Mouse (Mus musculus): ENCODE measurements around the gene Rita1. TPM values are rescaled to one million over a fixed set of nuclear protein-coding genes. Genes with fewer than 3 reads are reported as not detected.

Gene Rita1
- polyA plus RNA-seq, 2 experiments: 11.6 to 25.4 TPM

- H3K4me1 ChIP-seq (ENCODE audit: control insufficient read depth, insufficient read depth, low read length): no peaks in the 10 kb centered on the region
- TF ChIP-seq POLR2A (IDR thresholded peaks at IDR 0.05; ENCODE audit: borderline replicate concordance, extremely low read depth, insufficient read depth, insufficient read length): no peak
- WGBS: 71% methylated on average over 5 of the region's 5 CpGs
- H3K36me3 ChIP-seq (ENCODE audit: control insufficient read depth, insufficient read depth, low read length): no peaks in the 10 kb centered on the region
- peaks cover 6% of the 10 kb centered on the region; the same call in 1 of the 2 replicates for H3K9me3 ChIP-seq (ENCODE audit: control insufficient read depth, low read length)
- no peak overlapping the region for H3K9ac ChIP-seq (ENCODE audit: low read depth, low read length, severe bottlenecking)
- DNase-seq (ENCODE audit: low spot score) (no peak), ATAC-seq (ENCODE audit: low FRiP score, low read depth) (no peak)
- no peak overlapping the region for H3K4me2 ChIP-seq (replicated peaks; ENCODE audit: low read depth, low read length, severe bottlenecking)
- H3K27me3 ChIP-seq (ENCODE audit: control insufficient read depth, insufficient read depth, low read length): peaks cover 1% of the 10 kb centered on the region; the same call in 1 of the 2 replicates
- H3K27ac ChIP-seq (replicated peaks; ENCODE audit: low read depth, low read length): no peak overlapping the region
- no peak overlapping the region for H3K4me3 ChIP-seq (replicated peaks; ENCODE audit: low read length)
Measured at GRCm38 (mm10) chr5:120635633-120636032, 23.2 kb upstream of the Rita1 start.

DNA sequence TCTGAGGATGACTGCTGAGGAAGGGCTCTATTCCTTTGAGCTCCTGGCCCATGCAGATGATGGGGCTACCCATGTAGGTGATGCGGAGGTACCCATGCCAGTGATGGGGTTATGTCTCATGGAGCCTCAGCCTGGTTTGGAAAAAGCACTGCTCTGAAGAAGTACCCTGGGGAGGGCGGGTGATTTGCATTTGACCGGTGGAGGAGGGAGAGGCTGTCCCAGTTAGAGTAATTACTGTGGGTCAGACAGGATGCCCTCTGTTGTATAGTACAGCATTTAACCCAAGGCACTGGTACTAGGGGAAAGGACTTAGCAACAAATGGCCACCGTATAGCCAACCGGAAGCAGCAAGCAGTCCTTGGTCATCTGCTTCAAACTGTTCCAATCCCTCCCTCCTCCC lies 22.5 kb upstream of the Rita1 start:
- peaks cover 8% of the 10 kb centered on the region; the same call in 1 of the 2 replicates for H3K27me3 ChIP-seq (ENCODE audit: control insufficient read depth, insufficient read depth, low read length)
- no peak overlapping the region for H3K4me3 ChIP-seq (replicated peaks; ENCODE audit: low read length)
- no peaks in the 10 kb centered on the region for H3K4me1 ChIP-seq (ENCODE audit: control insufficient read depth, insufficient read depth, low read length)
- 36% methylated on average over 5 of the region's 5 CpGs for WGBS
- no peak for ATAC-seq (ENCODE audit: low FRiP score, low read depth)
- TF ChIP-seq POLR2A (IDR thresholded peaks at IDR 0.05; ENCODE audit: borderline replicate concordance, extremely low read depth, insufficient read depth, insufficient read length): no peak
- no peak for DNase-seq (ENCODE audit: low spot score)
- H3K27ac ChIP-seq (replicated peaks; ENCODE audit: low read depth, low read length): no peak overlapping the region
- H3K9me3 ChIP-seq (ENCODE audit: control insufficient read depth, low read length): peaks cover 6% of the 10 kb centered on the region; the same call in 1 of the 2 replicates
- no peak overlapping the region for H3K4me2 ChIP-seq (replicated peaks; ENCODE audit: low read depth, low read length, severe bottlenecking)
- no peak overlapping the region for H3K9ac ChIP-seq (ENCODE audit: low read depth, low read length, severe bottlenecking)
- no peaks in the 10 kb centered on the region for H3K36me3 ChIP-seq (ENCODE audit: control insufficient read depth, insufficient read depth, low read length)

DNA sequence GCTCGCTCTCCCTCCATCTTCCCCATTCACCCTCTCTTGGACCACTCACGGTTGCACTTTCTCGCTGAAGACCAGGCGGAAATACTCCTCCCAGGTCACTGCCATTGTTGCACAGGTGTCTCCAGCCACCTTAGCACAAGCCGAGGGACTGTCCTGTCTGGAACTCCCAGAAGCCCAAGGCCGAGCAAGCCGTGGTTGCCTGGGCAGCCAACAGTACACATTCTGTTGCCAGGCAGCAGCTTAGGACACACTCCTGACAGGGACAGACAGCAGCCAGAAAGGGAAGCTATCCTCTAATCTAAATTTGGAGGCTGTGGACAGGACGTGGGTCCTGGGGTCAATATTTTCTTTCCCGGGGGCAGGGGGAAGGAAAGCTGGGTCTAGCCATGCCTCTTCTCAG lies 21.7 kb upstream of the Rita1 start, which contains the start of gene Cfap73:
Gene Cfap73 (minus strand): TSS at position 105 of the 400 bp plus-strand sequence.
- no peak within 1 kb of the TSS for H3K9ac ChIP-seq (ENCODE audit: low read depth, low read length, severe bottlenecking)
- H3K27ac ChIP-seq (replicated peaks; ENCODE audit: low read depth, low read length): no peak within 1 kb of the TSS
- DNase-seq (ENCODE audit: low spot score) (no peak), ATAC-seq (ENCODE audit: low FRiP score, low read depth) (no peak)
- H3K4me2 ChIP-seq (replicated peaks; ENCODE audit: low read depth, low read length, severe bottlenecking): no peak within 1 kb of the TSS
- H3K9me3 ChIP-seq (ENCODE audit: control insufficient read depth, low read length): peaks cover 6% of the 10 kb centered on the region; the same call in 1 of the 2 replicates
- TF ChIP-seq POLR2A (IDR thresholded peaks at IDR 0.05; ENCODE audit: borderline replicate concordance, extremely low read depth, insufficient read depth, insufficient read length): no peak
- WGBS: 54% methylated on average over 9 of the region's 9 CpGs
- no peaks in the 10 kb centered on the region for H3K4me1 ChIP-seq (ENCODE audit: control insufficient read depth, insufficient read depth, low read length)
- H3K4me3 ChIP-seq (replicated peaks; ENCODE audit: low read length): no peak within 1 kb of the TSS
- H3K27me3 ChIP-seq (ENCODE audit: control insufficient read depth, insufficient read depth, low read length): peaks cover 9% of the 10 kb centered on the region; the same call in 1 of the 2 replicates
- H3K36me3 ChIP-seq (ENCODE audit: control insufficient read depth, insufficient read depth, low read length): no peaks in the 10 kb centered on the region

DNA sequence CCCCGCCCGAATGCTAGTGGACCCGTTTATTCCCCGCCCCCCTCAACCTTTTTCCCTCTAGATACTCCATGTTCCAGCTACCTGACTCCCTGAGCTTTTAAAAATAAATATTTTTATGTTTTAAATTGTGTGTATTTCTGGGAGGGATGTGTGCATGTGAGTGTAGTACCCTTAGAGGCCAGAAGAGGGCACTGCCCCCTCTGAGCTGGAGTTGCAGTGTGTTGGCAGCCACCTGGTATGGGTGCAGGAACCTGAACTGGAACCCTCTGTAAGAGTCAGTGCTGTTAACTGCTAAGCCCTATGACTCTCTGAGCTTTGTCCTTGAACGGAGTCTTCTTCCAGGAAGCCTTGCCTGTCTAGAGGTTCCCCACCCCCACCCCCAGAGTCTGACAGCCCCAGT lies 19.5 kb upstream of the Rita1 start:
- no peak overlapping the region for H3K27ac ChIP-seq (replicated peaks; ENCODE audit: low read depth, low read length)
- no peak for DNase-seq (ENCODE audit: low spot score)
- WGBS: 90% methylated on average over 5 of the region's 5 CpGs
- TF ChIP-seq POLR2A (IDR thresholded peaks at IDR 0.05; ENCODE audit: borderline replicate concordance, extremely low read depth, insufficient read depth, insufficient read length): no peak
- no peaks in the 10 kb centered on the region for H3K4me1 ChIP-seq (ENCODE audit: control insufficient read depth, insufficient read depth, low read length)
- H3K36me3 ChIP-seq (ENCODE audit: control insufficient read depth, insufficient read depth, low read length): peaks cover 14% of the 10 kb centered on the region
- peaks cover 9% of the 10 kb centered on the region; the same call in 1 of the 2 replicates for H3K27me3 ChIP-seq (ENCODE audit: control insufficient read depth, insufficient read depth, low read length)
- no peak for ATAC-seq (ENCODE audit: low FRiP score, low read depth)
- H3K4me3 ChIP-seq (replicated peaks; ENCODE audit: low read length): no peak overlapping the region
- H3K4me2 ChIP-seq (replicated peaks; ENCODE audit: low read depth, low read length, severe bottlenecking): no peak overlapping the region
- no peak overlapping the region for H3K9ac ChIP-seq (ENCODE audit: low read depth, low read length, severe bottlenecking)
- H3K9me3 ChIP-seq (ENCODE audit: control insufficient read depth, low read length): peaks cover 6% of the 10 kb centered on the region; the same call in 1 of the 2 replicates

GRCm38 (mm10) chr5:120631128-120631527 lies 18.7 kb upstream of the Rita1 start:
- 0 out of 2 replicates have a peak overlapping the region, but pooled peaks have one; percentile 8 for H3K4me3 ChIP-seq (replicated peaks; ENCODE audit: low read length)
- H3K36me3 ChIP-seq (ENCODE audit: control insufficient read depth, insufficient read depth, low read length): peaks cover 17% of the 10 kb centered on the region
- H3K9ac ChIP-seq (ENCODE audit: low read depth, low read length, severe bottlenecking): peak overlapping the region; percentile 41; the same call in 1 of the 2 replicates
- no peak for DNase-seq (ENCODE audit: low spot score)
- H3K27me3 ChIP-seq (ENCODE audit: control insufficient read depth, insufficient read depth, low read length): peaks cover 9% of the 10 kb centered on the region; the same call in 1 of the 2 replicates
- ATAC-seq (ENCODE audit: low FRiP score, low read depth): no peak
- peaks cover 6% of the 10 kb centered on the region; the same call in 1 of the 2 replicates for H3K9me3 ChIP-seq (ENCODE audit: control insufficient read depth, low read length)
- no peak overlapping the region for H3K27ac ChIP-seq (replicated peaks; ENCODE audit: low read depth, low read length)
- H3K4me2 ChIP-seq (replicated peaks; ENCODE audit: low read depth, low read length, severe bottlenecking): peak overlapping the region; percentile 37
- WGBS: 7% methylated on average over 29 of the region's 29 CpGs
- H3K4me1 ChIP-seq (ENCODE audit: control insufficient read depth, insufficient read depth, low read length): no peaks in the 10 kb centered on the region
- TF ChIP-seq POLR2A (IDR thresholded peaks at IDR 0.05; ENCODE audit: borderline replicate concordance, extremely low read depth, insufficient read depth, insufficient read length): no peak

All from limb, embryonic 14.5 days (tissue).